Mouse (Mus musculus) thymus, adult 2 months (tissue): ENCODE data around the gene Emilin2.

ENCODE experiments used
- CTCF ChIP-seq: fragments of 200-500 bp; IDR thresholded peaks from 2 replicates; pipeline ENCODE4 v1.5.1; 2012; ENCODE audit warnings: mild to moderate bottlenecking, control low read depth, low read length, moderate library complexity, borderline replicate concordance; ENCODE audit not compliant: control insufficient read depth, poor library complexity, insufficient read depth; ENCODE audit errors: extremely low read depth
- POLR2A ChIP-seq: fragments of 200-500 bp; IDR thresholded peaks from 2 replicates; pipeline ENCODE4 v1.6.1; 2012; ENCODE audit warnings: mild to moderate bottlenecking, low read length, control low read depth, moderate library complexity; ENCODE audit not compliant: control insufficient read depth, poor library complexity, insufficient read depth; ENCODE audit errors: extremely low read depth

GRCm38 (mm10) chr17:71234041-71234594 lies 77.7 kb downstream of the Emilin2 start:
- no peak for TF ChIP-seq POLR2A
- no peak for TF ChIP-seq CTCF
